Mouse (Mus musculus): ENCODE measurements around the gene Prf1. TPM values are rescaled to one million over a fixed set of nuclear protein-coding genes. Genes with fewer than 3 reads are reported as not detected.

The Prf1 gene
- polyA plus RNA-seq, 1 experiment from 2014 or later: 0.06 TPM

Other genes starting within 250 kb of the Prf1 start
- 83.3 and 86.2 TPM in 2 replicates for gene Pcbd1, start 208.5 kb upstream of the Prf1 start, polyA plus RNA-seq (2015; fragmentation: Nextera tagmentation; extraction: Ambion mirVana)
- gene Sgpl1, start 150.1 kb upstream of the Prf1 start, polyA plus RNA-seq (2015; fragmentation: Nextera tagmentation; extraction: Ambion mirVana): 56.4 and 56.9 TPM in 2 replicates
- 7.5 and 20.5 TPM in 2 replicates for gene Tbata, start 125.9 kb upstream of the Prf1 start, polyA plus RNA-seq (2015; fragmentation: Nextera tagmentation; extraction: Ambion mirVana)
- gene Adamts14, start 24.4 kb upstream of the Prf1 start, polyA plus RNA-seq (2015; fragmentation: Nextera tagmentation; extraction: Ambion mirVana): 2.6 and 2.7 TPM in 2 replicates
- gene Pald1, start 85.7 kb downstream of the Prf1 start, polyA plus RNA-seq (2015; fragmentation: Nextera tagmentation; extraction: Ambion mirVana): 49.4 and 49.9 TPM in 2 replicates
- 0.16 and 0.20 TPM in 2 replicates for gene Nodal, start 120.1 kb downstream of the Prf1 start, polyA plus RNA-seq (2015; fragmentation: Nextera tagmentation; extraction: Ambion mirVana)
- gene Eif4ebp2, start 154.8 kb downstream of the Prf1 start, polyA plus RNA-seq (2015; fragmentation: Nextera tagmentation; extraction: Ambion mirVana): 58.4 and 58.5 TPM in 2 replicates
- gene Lrrc20, start 178.0 kb downstream of the Prf1 start, polyA plus RNA-seq (2015; fragmentation: Nextera tagmentation; extraction: Ambion mirVana): 7.5 and 8.7 TPM in 2 replicates

Data from lung, embryonic 16.5 days (tissue).